Mouse (Mus musculus) erythroid progenitor cell, adult 5-6 weeks (primary cell): ENCODE results near the gene Eps15. TPM values are rescaled to one million over a fixed set of nuclear protein-coding genes. Genes with fewer than 3 reads are reported as not detected.
A peak's percentile ranks its signal among the peaks of the same experiment; 100 is the strongest.
"Not testable (repeated sequence)": the region's sequence is repeated elsewhere in the genome, so short reads cannot be mapped to it uniquely, and the experiment has no call there.

Experiments
- ATAC-seq: replicated peaks from 2 replicates; pipeline ENCODE4 v1.8.0; 2016; ENCODE audit warnings: moderate number of reproducible peaks, mild to moderate bottlenecking, moderate TSS enrichment, inconsistent platforms; ENCODE audit not compliant: poor library complexity, low FRiP score, severe bottlenecking
- total RNA-seq, 2 experiments: library from RNA; stranded (forward) in 1 of 2; stranded (reverse) in 1 of 2; fragments of 150-400 nt in 1 of 2; fragments of 186-747, 209-891 nt in 1 of 2; gene quantifications; 2 replicates each; pipeline versions ENCODE4 v1.2.3 to v1.2.4; 2015 to 2017; ENCODE audit warnings: low replicate concordance in 2 of 2

Eps15 gene
- total RNA-seq, 2 experiments from 2014 or later: 121 to 137 TPM

DNA sequence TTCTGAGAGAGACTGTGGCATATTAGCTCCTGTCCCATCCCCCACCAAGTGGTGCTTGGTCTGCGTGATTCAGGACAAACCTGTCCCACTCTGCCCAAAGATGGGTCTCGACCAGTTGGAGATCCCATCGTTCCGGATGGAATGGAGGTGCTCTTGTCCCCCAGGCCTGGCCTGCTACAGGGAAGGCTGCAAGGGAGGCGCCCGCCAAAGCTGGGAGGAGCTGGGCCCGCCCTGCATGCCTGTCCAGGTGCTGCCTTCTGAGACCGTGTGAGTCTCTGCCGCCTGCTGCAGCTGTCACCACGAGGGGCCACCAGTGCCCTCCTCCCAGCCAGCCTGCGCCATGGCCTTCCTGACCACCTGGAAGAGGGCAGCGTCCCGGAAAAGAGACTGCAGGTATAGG lies 113.8 kb downstream of the Eps15 start:
- peak; percentile 94 for ATAC-seq

DNA sequence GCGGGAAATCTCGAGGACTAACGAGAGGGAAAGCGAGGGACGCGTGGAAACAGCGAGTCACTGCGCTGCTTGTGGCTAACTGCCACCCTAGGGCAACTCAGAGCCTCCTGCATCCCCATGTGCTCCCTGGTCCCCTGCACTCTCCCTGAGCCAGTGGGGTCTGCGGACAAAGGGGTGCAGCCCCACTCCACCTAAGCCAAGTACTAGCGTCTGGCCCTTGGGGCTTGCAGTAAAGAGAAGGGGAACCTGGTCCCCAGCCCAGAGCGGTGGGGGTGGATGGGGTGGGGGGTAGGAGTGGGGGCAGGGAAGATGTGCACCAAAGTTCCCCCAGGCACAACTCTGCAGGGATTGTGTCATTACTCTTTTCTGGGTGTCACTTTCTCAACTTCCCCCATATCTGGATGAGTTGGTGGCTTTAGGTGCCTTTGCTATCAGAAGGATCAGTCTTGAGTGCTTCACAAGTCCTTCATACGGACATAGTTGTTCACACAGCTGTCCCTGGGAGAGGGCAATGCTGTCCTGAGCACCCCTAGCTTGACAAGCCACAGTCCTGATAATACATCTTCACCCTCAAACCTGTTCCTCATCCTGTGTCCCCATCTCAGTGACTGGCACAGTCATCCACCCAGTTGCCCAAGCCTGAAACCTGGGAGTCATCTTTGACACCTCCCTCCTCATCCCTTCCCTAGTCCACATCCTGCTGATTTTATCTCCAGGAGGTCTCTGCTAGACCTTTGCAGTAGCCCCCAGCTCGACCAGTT lies 114.4 kb downstream of the Eps15 start:
- peak; percentile 30; the same call in 1 of the 2 replicates for ATAC-seq

DNA sequence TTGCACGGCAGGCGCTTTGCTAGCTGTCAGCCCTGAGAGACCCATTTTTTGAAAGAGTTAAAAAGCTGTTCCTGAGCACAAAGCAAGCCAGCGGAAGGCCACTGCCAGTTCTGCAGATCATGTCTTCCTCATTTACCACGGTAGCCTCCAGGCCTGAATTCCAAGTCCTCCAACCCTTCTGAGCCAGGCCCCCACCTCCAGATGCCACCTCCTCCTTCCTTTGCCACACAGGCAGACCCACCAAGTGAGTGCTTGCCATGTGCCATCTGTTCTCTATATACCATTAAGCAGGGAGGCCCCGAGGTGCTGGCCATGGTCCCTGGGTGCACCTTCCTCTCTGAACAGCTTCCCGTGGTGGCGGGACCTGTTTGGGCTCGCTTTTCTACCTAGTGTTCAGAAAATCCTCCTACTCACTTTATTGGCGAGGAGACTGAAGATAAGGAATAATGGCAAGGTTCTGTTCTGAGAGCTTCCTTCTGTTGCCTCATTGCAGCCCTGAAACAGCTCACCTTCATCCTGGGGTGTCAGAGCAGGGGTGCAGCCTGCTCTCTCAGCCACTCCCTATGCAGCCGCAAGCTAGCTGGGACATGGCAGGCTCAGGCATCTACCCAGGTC lies 120.4 kb downstream of the Eps15 start:
- ATAC-seq: no peak

DNA sequence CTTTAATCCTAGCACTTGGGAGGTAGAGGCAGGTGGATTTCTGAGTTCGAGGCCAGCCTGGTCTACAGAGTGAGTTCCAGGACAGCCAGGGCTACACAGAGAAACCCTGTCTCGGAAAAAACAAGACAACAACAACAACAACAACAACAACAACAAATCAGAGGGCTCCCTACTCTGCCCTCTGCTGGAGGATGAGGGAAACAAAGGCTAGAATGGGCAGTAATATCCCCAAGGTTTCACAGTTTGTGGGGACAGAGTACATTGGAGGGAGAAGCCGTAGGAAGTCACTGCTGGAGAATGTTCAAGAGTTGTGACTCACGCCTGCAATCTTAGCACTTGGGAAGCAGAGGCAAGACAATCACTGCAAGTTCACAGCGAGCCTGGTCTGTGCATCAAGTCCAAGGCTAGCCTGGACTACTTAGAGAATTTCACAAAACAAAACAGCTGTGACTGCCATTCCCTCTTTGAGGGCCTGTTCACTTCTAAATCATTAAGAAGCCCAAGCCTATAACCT lies 121.2 kb downstream of the Eps15 start:
- ATAC-seq: no peak

DNA sequence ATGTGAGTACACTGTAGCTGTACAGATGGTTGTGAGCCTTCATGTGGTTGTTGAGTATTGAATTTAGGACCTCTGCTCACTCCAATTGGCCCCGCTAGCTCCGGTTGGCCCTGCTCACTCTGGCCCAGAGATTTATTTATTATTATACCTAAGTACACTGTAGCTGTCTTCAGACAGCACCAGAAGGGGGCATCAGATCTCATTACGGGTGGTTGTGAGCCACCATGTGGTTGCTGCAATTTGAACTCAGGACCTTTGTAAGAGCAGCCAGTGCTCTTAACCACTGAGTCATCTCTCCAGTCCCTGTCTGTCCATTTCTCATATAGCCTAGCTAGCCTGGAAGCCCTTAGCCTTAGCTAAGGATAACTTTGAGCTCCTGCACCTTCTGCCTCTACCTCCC lies 124.8 kb downstream of the Eps15 start:
- not testable (repeated sequence) for ATAC-seq

DNA sequence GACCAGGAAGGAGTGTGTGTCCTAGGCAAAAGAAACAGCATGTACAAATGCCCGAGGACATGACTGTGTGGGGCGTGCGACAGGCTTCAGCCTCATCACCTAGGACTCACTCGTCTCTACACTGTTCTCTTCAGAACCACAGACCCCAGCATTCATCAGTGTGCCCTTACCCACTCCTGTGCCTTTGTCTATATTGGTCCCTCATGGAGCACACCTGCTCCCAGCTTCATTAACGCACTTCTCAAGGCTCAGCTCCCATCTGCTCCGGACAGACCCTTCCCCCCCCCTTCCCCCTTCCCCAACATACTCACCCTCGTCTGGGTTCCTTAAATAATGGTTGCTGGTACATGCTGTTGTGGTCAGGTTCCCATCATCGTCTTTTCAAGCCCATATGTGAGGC lies 125.3 kb downstream of the Eps15 start:
- ATAC-seq: no peak

DNA sequence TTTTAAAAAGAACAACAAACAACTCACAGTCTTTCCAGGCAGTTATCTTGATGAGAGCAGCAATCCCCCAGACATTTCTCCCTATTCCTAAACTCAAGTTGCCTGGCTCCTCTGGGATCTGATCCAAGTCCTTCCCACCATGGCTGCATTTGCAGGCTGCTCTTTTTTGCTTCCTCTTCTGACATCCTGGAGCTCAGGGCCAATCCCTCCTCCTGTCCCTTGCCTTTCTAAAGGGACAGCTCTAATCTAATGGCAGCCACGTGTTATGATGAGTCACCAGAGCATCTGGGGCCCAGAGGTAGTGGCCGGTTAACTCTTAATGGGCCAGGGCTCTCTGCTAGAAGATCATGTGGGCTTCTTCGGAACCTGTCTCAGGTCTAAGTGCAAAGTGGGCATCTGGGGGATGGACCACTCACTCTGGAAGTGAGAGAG lies 126.0 kb downstream of the Eps15 start:
- peak; percentile 79 for ATAC-seq

DNA sequence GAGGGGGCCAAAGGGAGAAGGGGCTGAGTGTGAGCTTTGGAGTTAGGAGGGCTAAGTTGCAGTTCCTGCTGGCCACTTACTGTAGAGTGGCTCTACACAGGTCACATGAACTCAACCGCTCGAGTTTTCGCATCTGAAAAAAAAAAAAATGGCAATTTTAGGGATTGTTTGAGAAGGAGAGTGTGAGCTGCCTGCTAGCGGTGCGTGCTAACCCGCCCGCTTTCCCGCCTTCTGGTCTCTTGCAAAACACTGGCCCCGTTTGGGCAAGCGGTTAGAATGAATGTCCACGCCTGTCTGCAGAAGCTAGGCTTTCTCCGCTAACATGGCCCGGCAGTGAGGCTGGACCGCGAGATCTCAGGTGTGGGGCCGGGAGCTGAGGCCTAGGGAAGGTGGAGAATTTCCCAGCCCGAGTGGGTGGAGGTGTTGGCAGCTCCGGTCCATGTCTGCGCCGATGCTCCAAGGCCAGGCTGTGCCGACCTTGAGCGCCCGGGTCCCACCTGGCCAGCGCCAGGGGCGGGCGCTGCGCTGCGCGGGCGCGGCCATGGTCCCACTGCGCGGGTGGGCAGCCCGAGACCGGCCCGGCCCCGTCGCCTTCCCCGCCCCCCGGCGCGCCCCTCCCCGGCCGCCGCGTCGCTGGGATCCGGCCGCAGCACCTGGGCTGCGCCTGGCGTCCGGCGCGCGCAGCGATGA lies 126.6 kb downstream of the Eps15 start, which contains the start of gene Ttc39a:
Gene Ttc39a (plus strand): TSS at position 138 of the 690 bp plus-strand sequence.
- ATAC-seq: peak; percentile 28

DNA sequence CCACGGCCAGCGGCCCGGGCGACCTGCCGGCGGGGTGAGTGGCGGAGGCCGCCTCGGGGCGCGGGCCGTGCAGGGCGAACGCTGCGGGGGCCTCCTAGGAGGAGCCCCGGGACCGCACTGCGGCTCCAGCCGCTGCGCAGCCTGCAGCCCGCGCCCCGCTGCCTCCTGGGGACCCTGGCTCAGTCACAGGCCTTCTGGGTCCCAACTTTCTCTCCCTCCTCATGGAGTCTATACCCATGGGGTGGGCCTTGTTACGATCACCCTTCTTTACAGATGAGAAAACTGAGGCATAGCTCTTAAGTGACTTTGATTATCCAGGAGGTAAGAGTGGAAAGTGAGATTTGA lies 127.1 kb downstream of the Eps15 start:
- ATAC-seq: no peak

DNA sequence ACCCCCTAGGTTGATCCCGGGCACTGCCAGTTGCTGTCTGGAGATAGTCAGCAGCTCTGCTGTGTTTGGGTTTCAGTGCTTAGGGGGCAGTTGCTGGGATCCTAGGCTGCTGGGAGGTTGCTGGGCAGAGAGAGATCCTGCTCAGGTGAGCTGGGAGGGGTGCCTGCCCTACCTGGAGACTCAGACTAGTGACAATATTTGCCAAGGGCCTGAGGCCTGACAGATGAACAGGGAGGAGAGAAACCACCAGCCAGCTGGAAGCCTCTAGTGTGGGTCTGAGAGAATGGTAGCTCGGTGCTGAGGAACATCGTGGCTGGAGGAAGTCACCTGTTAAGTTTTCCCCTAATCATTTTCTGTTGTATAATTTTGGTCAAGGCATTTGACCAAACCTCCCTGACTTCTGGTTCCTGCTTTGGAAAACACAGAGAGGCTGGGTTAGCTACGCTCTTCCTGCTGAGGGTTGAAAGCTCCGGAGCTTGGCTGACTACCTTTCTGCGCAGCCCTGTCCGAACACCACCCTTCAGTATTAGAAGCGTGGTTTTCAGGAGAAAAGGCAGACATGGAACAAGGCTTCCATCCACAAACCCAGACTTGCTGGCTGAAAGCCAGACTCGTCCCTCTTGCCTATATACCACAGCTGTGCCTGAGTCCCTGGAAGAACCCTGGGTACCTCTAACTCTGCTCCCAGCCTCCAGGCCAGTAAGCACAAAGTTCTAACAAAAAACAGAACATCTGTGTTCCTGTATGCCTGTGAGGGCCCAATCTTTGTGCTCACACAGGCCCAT lies 127.8 kb downstream of the Eps15 start:
- ATAC-seq: no peak

DNA sequence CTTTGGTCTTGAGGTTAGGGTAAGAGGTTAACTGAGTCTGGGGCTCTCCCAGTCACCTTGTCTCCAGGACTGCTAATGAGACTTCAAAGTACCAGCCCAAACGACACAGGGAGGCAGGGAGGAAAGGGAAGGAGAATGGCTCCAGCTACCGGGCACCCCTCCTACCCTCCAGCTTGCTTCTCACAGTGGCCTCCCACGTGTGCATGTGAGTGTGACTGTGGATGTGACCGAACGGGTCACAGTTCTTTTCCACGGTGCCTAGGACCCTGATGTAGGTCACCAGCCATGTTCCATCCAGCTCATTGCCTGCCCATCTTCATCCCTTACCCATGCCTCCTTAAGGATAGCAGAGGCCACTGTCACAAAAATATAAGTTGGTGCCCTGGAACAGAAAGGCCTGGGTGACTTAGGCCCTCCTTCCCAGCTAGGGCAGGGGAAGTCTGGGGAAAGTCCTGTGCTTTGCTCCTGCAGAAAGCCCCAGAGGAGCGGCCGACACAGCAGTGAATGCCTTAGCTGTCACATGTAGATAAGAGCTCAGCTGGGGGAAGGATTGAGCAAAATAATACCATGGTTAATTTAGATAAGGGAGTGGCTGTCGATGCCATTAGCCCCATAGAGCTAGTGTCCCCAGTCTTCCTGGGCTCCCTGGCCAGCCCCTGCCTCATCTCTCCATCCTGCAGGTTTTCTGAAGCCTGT lies 130.8 kb downstream of the Eps15 start:
- ATAC-seq: peak; percentile 80

DNA sequence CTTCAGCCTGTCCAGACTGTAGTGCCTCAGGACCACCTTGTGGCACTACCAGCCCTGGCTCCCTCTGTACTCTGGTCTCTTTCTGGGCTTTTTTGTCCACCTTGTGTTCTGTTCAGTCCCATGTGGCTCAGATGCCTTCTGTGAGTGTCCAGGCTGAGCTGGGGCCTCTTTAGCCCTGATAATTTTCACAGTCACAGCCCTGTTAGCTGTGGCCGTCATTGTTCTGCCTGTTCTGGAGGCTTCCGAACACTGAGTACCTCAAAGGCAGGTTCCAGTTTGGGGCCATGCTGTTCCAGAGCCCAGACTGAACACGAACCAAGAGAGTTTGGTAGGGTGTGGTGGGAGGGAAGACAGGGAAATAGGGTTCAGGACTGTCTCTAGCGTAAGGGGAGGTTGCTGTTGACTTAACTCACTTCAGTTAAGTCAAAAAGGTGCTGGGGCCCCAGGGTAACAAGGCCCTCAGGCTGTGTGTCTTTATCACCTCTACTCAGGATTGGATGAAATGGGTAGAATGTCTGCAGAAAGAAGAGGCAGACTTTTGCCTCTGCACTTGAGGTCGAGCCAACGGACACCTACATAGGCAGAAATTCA lies 131.4 kb downstream of the Eps15 start:
- peak; percentile 49 for ATAC-seq

DNA sequence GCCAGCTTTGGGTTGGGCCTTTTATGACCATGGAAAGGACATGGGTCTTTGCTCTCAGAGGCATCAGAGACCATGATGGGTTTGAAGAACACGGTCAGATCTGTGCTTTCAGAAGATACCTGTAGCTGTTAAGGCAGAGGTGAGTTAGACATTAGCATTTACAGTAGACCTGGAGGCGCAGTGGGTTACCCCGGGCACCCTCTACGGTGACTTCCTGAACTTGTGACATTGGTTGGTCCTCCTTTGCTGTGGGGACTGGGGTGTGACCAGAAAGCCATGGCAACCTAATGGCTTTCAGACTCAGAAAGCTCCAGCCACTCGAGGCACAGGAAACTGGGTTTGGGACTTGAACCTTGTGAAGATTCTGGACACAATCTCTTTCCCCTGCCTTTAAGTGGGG lies 132.2 kb downstream of the Eps15 start:
- no peak for ATAC-seq

DNA sequence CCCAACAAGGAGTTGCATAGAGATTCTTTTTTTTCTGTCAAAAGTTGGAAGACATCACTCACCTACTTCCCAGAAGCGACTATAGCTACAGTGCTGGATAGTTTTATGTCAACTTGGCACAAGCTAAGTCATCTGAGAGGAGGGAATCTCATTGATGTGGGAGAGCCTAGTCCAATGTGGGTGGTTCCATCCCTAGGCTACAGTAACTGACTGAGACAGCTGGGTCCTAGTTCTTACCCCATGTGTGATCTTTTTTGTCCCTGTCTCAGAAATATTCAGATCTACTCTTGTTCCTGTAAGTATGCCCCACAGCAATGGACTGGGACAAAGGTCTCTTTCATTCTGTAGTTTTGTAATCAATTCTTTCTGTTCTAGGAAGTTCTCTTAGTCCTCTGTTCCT lies 137.9 kb downstream of the Eps15 start:
- ATAC-seq: no peak

DNA sequence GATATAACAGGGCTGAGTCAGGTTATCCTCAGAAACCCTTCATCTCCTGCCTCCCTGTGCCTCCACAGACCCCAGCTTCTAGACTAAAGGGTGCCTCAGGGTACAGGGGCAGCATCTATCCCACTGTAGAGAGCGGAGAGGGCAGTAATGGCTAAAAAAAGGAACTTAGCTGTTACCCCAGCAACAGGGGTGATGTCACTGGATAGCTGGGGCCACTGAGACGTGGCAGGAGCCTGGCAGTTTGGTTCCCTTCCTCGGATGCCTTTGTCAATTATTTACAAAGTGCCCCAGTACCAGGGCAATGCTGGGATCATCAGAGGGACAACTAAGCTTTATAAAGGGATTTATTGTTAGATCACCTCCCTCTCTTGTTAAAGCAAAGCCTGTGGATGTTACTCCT lies 138.9 kb downstream of the Eps15 start:
- no peak for ATAC-seq

DNA sequence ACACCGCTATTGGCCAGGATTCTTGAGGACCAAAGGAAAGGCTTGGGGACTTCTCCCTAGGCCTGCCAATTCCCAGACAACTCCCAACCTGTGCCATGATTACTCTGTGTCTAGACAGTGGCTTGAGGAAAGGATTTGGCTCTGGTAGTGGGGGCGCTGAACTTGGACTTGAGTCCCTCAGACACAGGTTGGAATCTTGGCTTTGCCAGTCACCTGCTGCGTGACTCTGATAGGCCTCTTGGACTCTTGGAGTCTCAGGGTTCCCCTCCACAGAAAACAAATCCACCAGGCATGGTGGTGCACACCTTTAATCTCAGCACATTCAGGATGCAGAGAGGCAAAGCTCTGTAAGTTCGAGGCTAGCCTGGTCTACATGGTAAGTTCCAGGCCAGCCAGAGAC lies 139.5 kb downstream of the Eps15 start:
- no peak for ATAC-seq

DNA sequence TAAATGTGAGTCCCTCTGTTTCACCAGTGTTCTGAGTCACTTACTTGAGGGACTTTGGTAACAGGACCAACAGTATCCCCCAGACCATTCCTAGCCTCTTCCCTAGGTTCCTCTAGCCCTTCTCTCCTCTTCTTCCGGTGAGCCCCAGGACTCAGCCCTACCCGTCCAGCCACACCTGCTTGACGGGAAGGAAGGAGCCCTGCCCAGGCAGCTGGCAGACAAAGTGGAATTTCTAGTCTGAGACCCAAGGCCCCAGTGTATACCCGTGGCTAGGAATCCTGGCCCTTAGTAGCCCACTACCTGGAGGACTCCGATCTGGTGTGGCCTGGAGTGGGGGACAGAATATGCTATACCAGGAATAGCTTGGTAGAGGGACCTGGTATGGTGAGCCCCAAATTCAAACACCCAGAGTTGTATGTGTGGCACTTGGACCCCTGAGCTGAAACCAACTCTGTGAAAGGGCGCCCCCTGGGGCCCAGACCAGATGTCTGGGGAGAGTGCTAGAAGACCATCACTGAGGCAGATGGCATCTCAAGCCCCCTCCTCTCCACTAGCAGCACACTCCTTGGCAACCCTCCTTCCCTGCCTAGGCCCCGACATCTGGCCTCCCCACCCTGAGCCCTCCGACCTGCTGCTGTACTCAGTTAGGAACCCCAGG lies 140.2 kb downstream of the Eps15 start:
- no peak for ATAC-seq

DNA sequence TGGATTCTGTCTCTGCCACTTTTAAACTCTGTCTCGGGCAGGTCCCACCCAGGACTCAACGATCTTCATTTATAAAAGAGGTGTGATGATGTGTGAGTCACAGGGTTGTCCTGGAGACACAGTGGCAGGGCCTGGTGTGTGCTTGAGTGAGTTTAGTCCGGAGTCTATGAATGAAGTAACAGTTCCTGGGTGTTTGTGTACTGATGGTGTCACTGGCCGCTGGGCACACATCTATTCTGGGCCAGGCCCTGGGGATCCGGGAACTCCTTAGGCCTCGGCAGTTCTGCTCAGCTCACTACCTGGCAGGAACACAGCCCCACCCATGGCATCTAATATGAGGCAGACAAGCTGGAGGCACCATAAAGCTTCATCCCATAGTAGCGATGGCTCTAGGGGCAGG lies 141.5 kb downstream of the Eps15 start:
- ATAC-seq: no peak

DNA sequence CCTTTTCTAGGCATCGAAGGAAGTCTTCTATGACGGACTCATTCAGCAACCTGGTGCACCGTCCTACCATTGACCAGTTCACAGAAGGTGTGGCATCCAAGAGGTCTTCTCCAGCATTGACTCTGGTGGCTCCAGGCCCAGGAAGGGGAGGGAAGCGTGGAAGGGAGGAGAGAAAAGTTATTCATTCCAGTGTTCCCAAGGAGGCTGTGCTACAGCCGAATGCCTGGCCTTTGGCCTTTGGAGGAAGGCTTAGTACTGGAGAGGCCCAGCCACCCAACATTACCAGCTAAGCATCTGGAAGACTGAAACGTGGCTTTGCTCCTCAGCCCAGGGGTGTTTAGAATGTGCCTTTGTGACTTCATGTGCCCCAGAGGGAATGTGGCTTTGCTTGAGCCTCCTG lies 142.4 kb downstream of the Eps15 start:
- no peak for ATAC-seq
